Mouse (Mus musculus) bone marrow macrophage, adult 2 months (primary cell): ENCODE measurements around the gene Atp2c2. TPM values are rescaled to one million over a fixed set of nuclear protein-coding genes. Genes with fewer than 3 reads are reported as not detected.
A peak's percentile ranks its signal among the peaks of the same experiment; 100 is the strongest.

ENCODE experiments used
- H3K27ac ChIP-seq: 2 replicates; pipeline ENCODE4 v1.5.1; 2012; ENCODE audit warnings: low read depth, low read length; ENCODE audit not compliant: insufficient read depth
- H3K4me1 ChIP-seq: 2 replicates; pipeline ENCODE4 v1.6.1; 2012; ENCODE audit warnings: low read length; ENCODE audit not compliant: control insufficient read depth, insufficient read depth
- H3K4me3 ChIP-seq: 2 replicates; pipeline ENCODE4 v1.5.1; 2012; ENCODE audit warnings: mild to moderate bottlenecking, low read length, moderate library complexity; ENCODE audit not compliant: insufficient read depth
- CTCF ChIP-seq: IDR thresholded peaks from 2 replicates; pipeline ENCODE4 v1.5.1; 2012; ENCODE audit warnings: low read depth, mild to moderate bottlenecking, low read length, moderate library complexity
- POLR2A ChIP-seq: IDR thresholded peaks from 2 replicates; pipeline ENCODE4 v1.6.1; 2012; ENCODE audit warnings: mild to moderate bottlenecking, low read depth, low read length, borderline replicate concordance
- polyA plus RNA-seq: library from polyadenylated mRNA; stranded (reverse); fragments of >200 nt; gene quantifications from 2 replicates; pipeline ENCODE4 v1.2.4, GENCODE M21; 2012; ENCODE audit not compliant: missing spikeins, insufficient read depth, insufficient read length

Gene Atp2c2
- polyA plus RNA-seq, 1 experiment = not detected

- Histone ChIP-seq H3K4me1 (no peaks in the 10 kb centered on the region), H3K27ac (no peak overlapping the region), H3K4me3 (no peak overlapping the region)
- TF ChIP-seq CTCF = no peak
- no peak for TF ChIP-seq POLR2A
Measured at GRCm38 (mm10) chr8:119670419-119671091, 29.3 kb upstream of the Atp2c2 start.

GRCm38 (mm10) chr8:119673976-119674555 lies 25.7 kb upstream of the Atp2c2 start:
- Histone ChIP-seq H3K4me3 (no peak overlapping the region), H3K27ac (no peak overlapping the region), H3K4me1 (no peaks in the 10 kb centered on the region)
- no peak for TF ChIP-seq POLR2A
- 0 out of 2 replicates have a peak, but pooled peaks have one; percentile 19 for TF ChIP-seq CTCF

GRCm38 (mm10) chr8:119675457-119675856 lies 24.4 kb upstream of the Atp2c2 start:
- Histone ChIP-seq H3K27ac (no peak overlapping the region), H3K4me1 (no peaks in the 10 kb centered on the region), H3K4me3 (no peak overlapping the region)
- TF ChIP-seq CTCF (no peak), POLR2A (no peak)

GRCm38 (mm10) chr8:119676389-119676788 lies 23.4 kb upstream of the Atp2c2 start:
- Histone ChIP-seq H3K4me3 (no peak overlapping the region), H3K4me1 (no peaks in the 10 kb centered on the region), H3K27ac (no peak overlapping the region)
- no peak for TF ChIP-seq POLR2A
- peak; percentile 51; the same call in 1 of the 2 replicates for TF ChIP-seq CTCF

GRCm38 (mm10) chr8:119678138-119678843 lies 21.5 kb upstream of the Atp2c2 start:
- H3K4me3 ChIP-seq = no peak overlapping the region

GRCm38 (mm10) chr8:119679184-119679583 lies 20.6 kb upstream of the Atp2c2 start:
- no peaks in the 10 kb centered on the region for H3K4me1 ChIP-seq
- H3K4me3 ChIP-seq = no peak overlapping the region
- H3K27ac ChIP-seq = no peak overlapping the region
- no peak for TF ChIP-seq CTCF
- TF ChIP-seq POLR2A = no peak

More at GRCm38 (mm10) chr8:119678138-119678843, 21.5 kb upstream of the Atp2c2 start:
- Histone ChIP-seq H3K27ac (no peak overlapping the region), H3K4me1 (no peaks in the 10 kb centered on the region)
- no peak for TF ChIP-seq POLR2A
- TF ChIP-seq CTCF = peak; percentile 41; the same call in 1 of the 2 replicates

GRCm38 (mm10) chr8:119690602-119691001 lies 9.2 kb upstream of the Atp2c2 start:
- H3K4me3 ChIP-seq = no peak overlapping the region
- TF ChIP-seq CTCF (no peak), POLR2A (no peak)
- H3K4me1 ChIP-seq = no peaks in the 10 kb centered on the region
- no peak overlapping the region for H3K27ac ChIP-seq

GRCm38 (mm10) chr8:119691989-119692388 lies 7.8 kb upstream of the Atp2c2 start:
- no peak overlapping the region for H3K4me3 ChIP-seq

GRCm38 (mm10) chr8:119694696-119695095 lies 5.1 kb upstream of the Atp2c2 start:
- Histone ChIP-seq H3K4me3 (no peak overlapping the region), H3K4me1 (no peaks in the 10 kb centered on the region), H3K27ac (no peak overlapping the region)
- TF ChIP-seq CTCF (no peak), POLR2A (no peak)

More at GRCm38 (mm10) chr8:119691989-119692388, 7.8 kb upstream of the Atp2c2 start:
- no peaks in the 10 kb centered on the region for H3K4me1 ChIP-seq
- H3K27ac ChIP-seq = no peak overlapping the region
- TF ChIP-seq POLR2A = no peak
- no peak for TF ChIP-seq CTCF

GRCm38 (mm10) chr8:119697163-119697562 lies 2.6 kb upstream of the Atp2c2 start:
- no peak for TF ChIP-seq CTCF
- no peak for TF ChIP-seq POLR2A
- Histone ChIP-seq H3K4me1 (no peaks in the 10 kb centered on the region), H3K27ac (no peak overlapping the region), H3K4me3 (no peak overlapping the region)
